ENCODE assay signal across 25 mouse cellular contexts in genomic region chr7:67430041-67430440, GRCm38 (mm10).
"Had no signal": no experiment of that assay in that cellular context is flagged by ENCODE, and none has a peak within 500 bp of the region (broad histone marks: within the 10 kb centered on the region; RNA-seq: fewer than 3 reads in every experiment).

No protein-coding gene starts in this region.

- H3K27ac ChIP-seq: gastrocnemius, adult 2 months; heart, embryonic 10.5 days; hindbrain, embryonic 10.5 days; hindbrain, embryonic 12.5 days; hindbrain, embryonic 14.5 days; intestine, embryonic 15.5 days; layer of hippocampus, adult 2 months; left cerebral cortex, adult 2 months; limb, embryonic 10.5 days; limb, embryonic 12.5 days had no signal

- ATAC-seq: hindbrain, embryonic 16.5 days; inflammation-experienced regulatory T-cells, adult 6 months; intestine, embryonic 15.5 days; intestine, postnatal 0 days had no signal

- H3K27me3 ChIP-seq: heart, embryonic 12.5 days; hindbrain, embryonic 12.5 days; intestine, embryonic 15.5 days; limb, embryonic 12.5 days had no signal

- H3K36me3 ChIP-seq: heart, embryonic 10.5 days; heart, embryonic 12.5 days; hindbrain, embryonic 10.5 days; hindbrain, embryonic 12.5 days; intestine, embryonic 15.5 days; limb, embryonic 10.5 days; limb, embryonic 12.5 days had no signal

- H3K4me1 ChIP-seq: hindbrain, embryonic 12.5 days; intestine, embryonic 15.5 days; limb, embryonic 10.5 days; limb, embryonic 12.5 days had no signal

- H3K9me3 ChIP-seq: heart, embryonic 10.5 days; heart, embryonic 12.5 days; hindbrain, embryonic 10.5 days; hindbrain, embryonic 12.5 days; intestine, embryonic 15.5 days; limb, embryonic 10.5 days; limb, embryonic 12.5 days had no signal

- H3K4me2 ChIP-seq: heart, embryonic 12.5 days; hindbrain, embryonic 12.5 days; hindbrain, embryonic 14.5 days; intestine, embryonic 15.5 days; limb, embryonic 12.5 days had no signal

- H3K9ac ChIP-seq: heart, embryonic 12.5 days; hindbrain, embryonic 12.5 days; hindbrain, embryonic 14.5 days; intestine, embryonic 15.5 days; limb, embryonic 12.5 days had no signal

- DNase-seq: gastrocnemius, adult 2 months; gastrocnemius, postnatal 10 days; gastrocnemius, postnatal 25 days; heart, adult 18-20 months; heart, postnatal 10 days; heart, postnatal 4 days; kidney, adult 18-20 months; kidney, adult 8-10 months; kidney, postnatal 10 days; kidney, postnatal 25 days; kidney, postnatal 4 days; liver had no signal

- H3K4me3 ChIP-seq: gastrocnemius, adult 2 months; heart, embryonic 10.5 days; heart, embryonic 12.5 days; hindbrain, embryonic 10.5 days; hindbrain, embryonic 12.5 days; intestine, embryonic 15.5 days; layer of hippocampus, adult 2 months; left cerebral cortex, adult 2 months; limb, embryonic 10.5 days; limb, embryonic 12.5 days had no signal
